Mouse (Mus musculus) thymus, adult 2 months (tissue): Measurements from ENCODE around the gene Slc44a3.

Experiments used
- CTCF ChIP-seq: fragments of 200-500 bp; IDR thresholded peaks from 2 replicates; pipeline ENCODE4 v1.5.1; 2012; ENCODE audit warnings: mild to moderate bottlenecking, control low read depth, low read length, moderate library complexity, borderline replicate concordance; ENCODE audit not compliant: control insufficient read depth, poor library complexity, insufficient read depth; ENCODE audit errors: extremely low read depth
- POLR2A ChIP-seq: fragments of 200-500 bp; IDR thresholded peaks from 2 replicates; pipeline ENCODE4 v1.6.1; 2012; ENCODE audit warnings: mild to moderate bottlenecking, low read length, control low read depth, moderate library complexity; ENCODE audit not compliant: control insufficient read depth, poor library complexity, insufficient read depth; ENCODE audit errors: extremely low read depth

- TF ChIP-seq POLR2A (no peak), CTCF (no peak)
Observed at GRCm38 (mm10) chr3:121442288-121442687, 89.9 kb downstream of the Slc44a3 start.
